Mouse (Mus musculus) erythroid progenitor cell, adult 5-6 weeks (primary cell): ENCODE data around the gene Vmn1r184. TPM values are rescaled to one million over a fixed set of nuclear protein-coding genes. Genes with fewer than 3 reads are reported as not detected.
"Not testable (repeated sequence)": the region's sequence is repeated elsewhere in the genome, so short reads cannot be mapped to it uniquely, and the experiment has no call there.

Source experiments
- ATAC-seq: replicated peaks from 2 replicates; pipeline ENCODE4 v1.8.0; 2016; ENCODE audit warnings: moderate number of reproducible peaks, mild to moderate bottlenecking, moderate TSS enrichment, inconsistent platforms; ENCODE audit not compliant: poor library complexity, low FRiP score, severe bottlenecking
- total RNA-seq, 2 experiments: library from RNA; stranded (forward) in 1 of 2; stranded (reverse) in 1 of 2; fragments of 150-400 nt in 1 of 2; fragments of 186-747, 209-891 nt in 1 of 2; gene quantifications; 2 replicates each; pipeline versions ENCODE4 v1.2.3 to v1.2.4; 2015 to 2017; ENCODE audit warnings: low replicate concordance in 2 of 2

Gene Vmn1r184
- total RNA-seq (2015; ENCODE audit: low replicate concordance) (not detected in 2 replicates), total RNA-seq (2017; ENCODE audit: low replicate concordance) (not detected in 2 replicates)

DNA sequence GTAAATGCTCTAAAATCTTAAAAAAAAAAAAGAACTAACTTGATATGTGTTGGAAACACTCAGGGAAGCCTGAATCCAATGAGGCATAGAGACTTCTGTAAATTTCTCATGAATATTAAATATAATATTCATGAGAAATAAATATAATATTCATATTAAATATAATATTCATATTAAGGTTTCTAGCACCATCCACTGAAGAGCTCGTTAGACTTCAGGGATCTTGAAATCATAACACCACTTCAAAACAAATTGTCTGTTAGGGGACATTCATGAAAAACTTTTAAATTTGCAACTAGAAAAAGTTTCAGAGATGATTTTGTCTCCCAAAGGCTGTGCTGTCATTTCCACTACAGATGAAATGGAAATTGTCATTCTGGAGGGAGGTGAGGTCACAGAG, at the start of gene Vmn1r184:
TSS of gene Vmn1r184 (plus strand) at position 301 of the 400 bp plus-strand sequence.
- not testable (repeated sequence) for ATAC-seq

GRCm38 (mm10) chr7:26303429-26304166, 43.5 kb downstream of the Vmn1r184 start:
- ATAC-seq = not testable (repeated sequence)

- ATAC-seq = not testable (repeated sequence)
Observed at GRCm38 (mm10) chr7:26306926-26307325, 46.8 kb downstream of the Vmn1r184 start, which contains the start of gene Cyp2a4. Gene Cyp2a4, plus strand, starts transcription at chr7:26307169.

GRCm38 (mm10) chr7:26311786-26312185, 51.7 kb downstream of the Vmn1r184 start:
- ATAC-seq = not testable (repeated sequence)

DNA sequence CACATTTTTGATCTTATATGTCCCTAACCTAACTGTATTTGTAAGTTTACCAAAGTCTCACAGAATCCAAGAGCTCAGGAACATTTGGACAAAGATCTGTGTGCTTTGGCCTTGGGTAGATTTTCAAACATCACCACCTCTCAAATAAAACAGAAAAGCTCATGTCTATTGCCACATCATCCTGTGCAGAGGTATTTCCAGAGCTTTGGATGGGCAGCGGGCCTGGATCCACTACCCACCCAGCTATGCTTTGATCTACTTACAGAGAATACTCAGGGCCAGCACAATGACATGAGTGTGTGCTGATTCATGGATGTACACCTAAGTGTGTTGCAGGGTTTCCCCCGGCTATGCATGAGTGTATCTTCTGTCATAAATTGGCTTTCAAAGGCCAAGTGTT, 55.1 kb downstream of the Vmn1r184 start:
- ATAC-seq = not testable (repeated sequence)

DNA sequence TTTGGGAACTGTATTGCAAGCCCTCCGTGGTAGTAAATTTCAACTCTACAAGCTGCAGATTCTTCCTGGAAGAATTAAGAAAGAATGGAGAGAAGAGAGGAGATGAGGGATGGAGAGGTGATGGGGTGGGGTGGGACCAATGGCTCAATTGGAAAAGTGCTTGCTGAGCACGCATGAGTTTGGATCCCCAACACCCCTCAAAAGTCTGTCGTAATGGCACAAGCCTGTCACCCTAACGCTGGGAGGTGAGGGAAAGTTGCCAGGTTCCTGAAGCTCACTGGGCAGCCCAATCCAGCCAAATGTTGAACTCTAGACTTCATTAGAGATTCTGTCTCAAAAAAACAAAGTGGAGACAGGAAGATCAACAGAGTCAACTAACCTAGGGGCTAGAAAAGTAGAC, 55.7 kb downstream of the Vmn1r184 start:
- ATAC-seq = not testable (repeated sequence)

Other genes with a start within 250 kb of the Vmn1r184 start
- gene Cyp2b13, start 198.8 kb upstream of the Vmn1r184 start, total RNA-seq (2015; ENCODE audit: low replicate concordance) = not detected in 2 replicates
- not detected in 2 replicates for gene Cyp2b13, start 198.8 kb upstream of the Vmn1r184 start, total RNA-seq (2017; ENCODE audit: low replicate concordance)
- gene Cyp2b9, start 86.9 kb upstream of the Vmn1r184 start, total RNA-seq (2015; ENCODE audit: low replicate concordance) = not detected in 2 replicates
- not detected in 2 replicates for gene Cyp2b9, start 86.9 kb upstream of the Vmn1r184 start, total RNA-seq (2017; ENCODE audit: low replicate concordance)
- not detected in 2 replicates for gene Cyp2a4, start 46.8 kb downstream of the Vmn1r184 start, total RNA-seq (2015; ENCODE audit: low replicate concordance)
- not detected in 2 replicates for gene Cyp2a4, start 46.8 kb downstream of the Vmn1r184 start, total RNA-seq (2017; ENCODE audit: low replicate concordance)
- not detected in 2 replicates for gene Nlrp9c, start 143.4 kb downstream of the Vmn1r184 start, total RNA-seq (2015; ENCODE audit: low replicate concordance)
- not detected in 2 replicates for gene Nlrp9c, start 143.4 kb downstream of the Vmn1r184 start, total RNA-seq (2017; ENCODE audit: low replicate concordance)
- not detected in 2 replicates for gene Nlrp4a, start 174.8 kb downstream of the Vmn1r184 start, total RNA-seq (2015; ENCODE audit: low replicate concordance)
- gene Nlrp4a, start 174.8 kb downstream of the Vmn1r184 start, total RNA-seq (2017; ENCODE audit: low replicate concordance) = not detected in 2 replicates